Mouse (Mus musculus) fibroblast of lung, adult 2 months (primary cell): ENCODE data around the gene Akr1b7.

Source experiments
- DNase-seq: peaks from one replicate; pipeline ENCODE4 v3.0.0-alpha.2; 2011; ENCODE audit warnings: low read depth

The Akr1b7 gene

GRCm38 (mm10) chr6:34439006-34439405 lies 26.9 kb downstream of the Akr1b7 start:
- DNase-seq: no peak

DNA sequence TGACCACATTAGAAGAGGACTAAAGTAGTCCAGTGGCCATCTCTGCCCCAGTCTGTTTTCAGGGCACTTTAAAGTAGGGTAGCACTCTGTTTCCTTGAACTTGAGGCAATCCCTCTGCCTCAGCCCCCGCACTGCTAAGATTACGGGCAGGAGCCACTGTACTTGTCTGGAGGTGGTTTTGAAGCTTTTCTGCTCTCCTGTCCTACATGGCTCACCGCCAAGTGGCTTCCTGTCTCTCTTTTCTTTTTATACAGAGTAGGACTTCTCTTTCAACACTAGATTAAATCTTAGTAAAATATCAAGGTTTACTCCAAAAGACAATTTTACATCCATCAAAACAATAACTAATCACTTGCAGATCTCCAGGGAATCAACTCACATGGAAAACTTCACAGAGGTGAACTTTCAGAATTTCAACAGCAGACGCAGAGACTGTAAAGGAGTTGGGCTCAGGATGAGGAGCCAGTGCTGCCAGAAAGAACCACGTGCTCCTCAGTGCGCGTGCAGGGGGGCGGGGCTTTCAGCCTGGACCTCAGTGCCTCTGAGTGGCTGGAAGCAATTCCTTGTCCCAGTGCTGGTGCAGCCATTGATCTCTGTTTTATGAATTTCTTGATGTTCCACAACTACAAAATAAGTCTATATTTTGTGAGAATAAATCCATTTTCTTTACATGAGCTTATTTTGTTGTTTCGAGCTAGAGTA lies 29.6 kb downstream of the Akr1b7 start:
- DNase-seq: no peak

DNA sequence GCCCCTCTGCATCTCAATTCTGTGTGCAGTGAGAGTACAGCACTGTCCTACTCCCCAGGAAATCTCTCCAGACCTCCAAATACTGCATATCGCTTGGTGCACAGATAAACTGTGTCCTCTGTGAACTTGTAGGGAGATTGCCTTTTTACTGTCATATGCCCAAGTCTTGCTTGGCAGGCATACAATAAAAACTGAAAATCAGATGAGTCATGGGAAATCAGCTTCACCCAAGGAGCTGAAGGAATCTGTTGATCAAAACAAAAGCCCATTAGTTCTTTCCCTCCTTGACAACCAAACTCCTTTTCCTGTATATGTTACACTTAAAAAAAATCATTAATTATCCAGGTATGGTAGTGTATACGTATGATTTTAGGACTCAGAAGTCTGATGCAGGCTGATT lies 31.7 kb downstream of the Akr1b7 start:
- DNase-seq: peak; percentile 51

GRCm38 (mm10) chr6:34447961-34448360 lies 35.8 kb downstream of the Akr1b7 start:
- peak; percentile 51 for DNase-seq

- DNase-seq: no peak
Measured at GRCm38 (mm10) chr6:34448696-34449095, 36.6 kb downstream of the Akr1b7 start.

GRCm38 (mm10) chr6:34452963-34453770 lies 41.0 kb downstream of the Akr1b7 start:
- peak; percentile 56 for DNase-seq

GRCm38 (mm10) chr6:34459456-34459855 lies 47.3 kb downstream of the Akr1b7 start:
- no peak for DNase-seq

DNA sequence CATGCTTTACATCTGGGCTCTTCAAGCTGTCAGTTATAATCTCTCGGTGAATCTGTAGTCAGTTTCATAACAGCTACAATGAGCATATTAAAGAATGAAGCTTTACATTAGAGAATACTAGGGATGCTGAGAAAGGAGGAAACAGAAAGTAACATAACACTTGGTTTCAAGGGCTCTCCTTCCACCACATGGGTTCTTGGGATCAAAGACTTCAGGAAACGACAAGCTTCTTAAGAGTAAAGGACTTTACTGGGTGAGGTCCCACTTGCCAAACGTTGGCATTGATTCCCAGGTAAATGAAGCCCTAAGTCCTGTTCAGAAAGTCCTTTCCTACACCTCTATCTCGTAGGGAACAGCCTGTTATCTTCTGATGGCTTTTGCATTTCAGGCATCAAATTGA lies 48.5 kb downstream of the Akr1b7 start:
- no peak for DNase-seq

- DNase-seq: no peak
Measured at GRCm38 (mm10) chr6:34463582-34463981, 51.4 kb downstream of the Akr1b7 start.

DNA sequence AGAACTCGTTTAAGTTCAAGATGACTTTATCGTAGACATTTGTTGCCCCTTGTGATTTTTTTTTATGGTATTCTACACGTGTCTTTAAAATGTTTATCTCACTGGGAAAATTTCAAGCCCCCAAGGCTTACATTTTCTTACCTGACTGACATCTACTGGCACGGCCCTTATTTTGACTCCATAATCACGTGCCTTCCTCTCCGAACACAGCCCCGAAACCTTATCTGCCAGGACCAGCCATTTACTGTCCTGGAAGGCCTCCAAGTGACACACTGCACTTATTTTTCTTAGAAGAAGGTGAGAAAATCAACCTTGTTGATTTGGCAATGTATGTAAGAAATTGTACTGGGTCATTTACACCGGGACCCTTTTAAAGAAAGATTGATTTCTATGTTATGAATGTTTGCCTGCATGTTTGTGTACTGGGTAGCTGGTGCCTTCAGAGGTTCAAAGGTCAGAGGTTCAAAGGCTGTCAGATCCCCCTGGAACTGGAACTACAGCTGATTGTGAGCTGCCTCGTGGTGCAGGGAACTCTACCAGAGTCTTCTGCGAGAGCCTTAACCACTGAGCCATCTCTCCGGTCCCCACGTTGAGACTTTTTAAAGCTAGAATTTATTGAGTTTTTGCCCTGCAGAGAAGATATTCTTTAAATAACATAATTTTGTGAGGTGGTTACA lies 59.4 kb downstream of the Akr1b7 start:
- no peak for DNase-seq
